Mouse (Mus musculus): ENCODE measurements around the gene Pld3. TPM values are rescaled to one million over a fixed set of nuclear protein-coding genes. Genes with fewer than 3 reads are reported as not detected.

Gene Pld3
- total RNA-seq (2023) = 118 TPM

GRCm38 (mm10) chr7:27552931-27553513 lies at the start of gene Pld3, which contains the start of gene 2310022A10Rik:
Pld3 (minus strand) TSS chr7:27553218.
2310022A10Rik (plus strand) TSS chr7:27553233.

GRCm38 (mm10) chr7:27591266-27592216 lies 38.5 kb upstream of the Pld3 start, which contains the start of gene Akt2:
Akt2 (plus strand) TSS chr7:27591552.

DNA sequence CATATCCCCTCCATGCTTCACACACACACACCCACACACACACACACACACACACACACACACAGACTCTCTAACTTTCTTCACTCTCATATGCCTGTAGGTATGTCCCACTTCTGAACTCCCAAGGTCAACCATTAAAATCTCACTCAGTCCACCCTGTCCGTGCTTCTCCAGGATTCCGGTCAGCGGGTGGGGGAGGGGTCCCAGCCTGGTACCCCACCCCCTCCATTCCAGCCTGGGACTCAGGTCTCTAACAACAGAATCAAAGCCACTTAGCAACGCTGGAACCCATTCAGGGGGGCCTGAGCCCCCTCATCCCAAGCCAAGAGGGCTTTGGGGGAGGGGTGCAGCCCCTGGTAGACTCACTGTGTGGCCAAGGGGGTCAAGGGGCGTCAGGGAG lies 30.1 kb downstream of the Pld3 start, which contains the start of gene Hipk4:
Gene Hipk4, plus strand, starts transcription at position 301 of the 400 bp plus-strand sequence.

GRCm38 (mm10) chr7:27499036-27499435 lies 54.0 kb downstream of the Pld3 start, which contains the start of gene Prx:
Prx (plus strand) TSS chr7:27499324.

GRCm38 (mm10) chr7:27486770-27487697 lies 66.0 kb downstream of the Pld3 start, which contains the start of gene Sertad1:
Sertad1 (plus strand) TSS chr7:27486910.

Other genes with a start within 250 kb of the Pld3 start
- gene Ltbp4, start 215.5 kb downstream of the Pld3 start, total RNA-seq (2023) = 1.1 TPM
- gene Shkbp1, start 197.2 kb downstream of the Pld3 start, total RNA-seq (2023) = 60.2 TPM
- 3.7 TPM for gene Gm20479, start 195.8 kb downstream of the Pld3 start, total RNA-seq (2023)
- not detected for gene Sptbn4, start 105.5 kb downstream of the Pld3 start, total RNA-seq (2023)
- gene Blvrb, start 105.2 kb downstream of the Pld3 start, total RNA-seq (2023) = 14.6 TPM
- 9.4 TPM for gene Sertad3, start 79.5 kb downstream of the Pld3 start, total RNA-seq (2023)
- gene Sertad1, start 66.3 kb downstream of the Pld3 start, total RNA-seq (2023) = 52.4 TPM
- 0.82 TPM for gene Prx, start 53.9 kb downstream of the Pld3 start, total RNA-seq (2023)
- gene Hipk4, start 30.0 kb downstream of the Pld3 start, total RNA-seq (2023) = not detected
- 27.7 TPM for gene 2310022A10Rik, start within 50 bp of the Pld3 start, total RNA-seq (2023)
- gene Akt2, start 38.3 kb upstream of the Pld3 start, total RNA-seq (2023) = 145 TPM
- not detected for gene Ttc9b, start 100.7 kb upstream of the Pld3 start, total RNA-seq (2023)
- gene Map3k10, start 121.4 kb upstream of the Pld3 start, total RNA-seq (2023) = 10.8 TPM
- gene Zfp607b, start 136.1 kb upstream of the Pld3 start, total RNA-seq (2023) = 2.3 TPM
- gene Zfp60, start 178.2 kb upstream of the Pld3 start, total RNA-seq (2023) = 8.2 TPM